Mouse (Mus musculus): ENCODE data around the gene A830018L16Rik.

GRCm38 (mm10) chr1:11936984-11937383 lies 523.1 kb downstream of the A830018L16Rik start:
- TF ChIP-seq POLR2A (IDR thresholded peaks at IDR 0.05; ENCODE audit: control insufficient read depth, extremely low read depth, insufficient read depth, low read length, poor library complexity), result no peak
- no peak for TF ChIP-seq CTCF (IDR thresholded peaks at IDR 0.05; ENCODE audit: borderline replicate concordance, control insufficient read depth, extremely low read depth, insufficient read depth, low read length, poor library complexity)

Measured in thymus, adult 2 months (tissue).